Mouse (Mus musculus) hindbrain, embryonic 16.5 days (tissue): Measurements from ENCODE around the gene C8g. TPM values are rescaled to one million over a fixed set of nuclear protein-coding genes. Genes with fewer than 3 reads are reported as not detected.

Experiments used
- ATAC-seq: fragments of 200-750 bp; cut with Nextera tagmentation; 2 replicates; pipeline ENCODE4 v1.8.0; 2017; ENCODE audit warnings: moderate TSS enrichment, moderate library complexity
- H3K27ac ChIP-seq: fragments of 300-500 bp; sonication (generic); 2 replicates; pipeline ENCODE4 v1.5.1; 2014; ENCODE audit warnings: low read depth, mild to moderate bottlenecking, control low read depth, low read length, moderate library complexity
- H3K27me3 ChIP-seq: fragments of 300-500 bp; sonication (generic); replicated peaks from 2 replicates; pipeline ENCODE4 v1.6.1; 2014; ENCODE audit warnings: low read length; ENCODE audit not compliant: control insufficient read depth, insufficient read depth
- H3K36me3 ChIP-seq: fragments of 300-500 bp; sonication (generic); 2 replicates; pipeline ENCODE4 v1.6.1; 2014; ENCODE audit warnings: mild to moderate bottlenecking, low read length, moderate library complexity, mixed read lengths; ENCODE audit not compliant: control insufficient read depth, insufficient read depth
- H3K4me1 ChIP-seq: fragments of 300-500 bp; sonication (generic); 2 replicates; pipeline ENCODE4 v1.6.1; 2014; ENCODE audit warnings: low read depth, low read length; ENCODE audit not compliant: control insufficient read depth, insufficient read depth
- H3K4me2 ChIP-seq: fragments of 300-500 bp; sonication (generic); 2 replicates; pipeline ENCODE4 v1.6.1; 2014; ENCODE audit warnings: mild to moderate bottlenecking, low read length, control low read depth, moderate library complexity
- H3K4me3 ChIP-seq: fragments of 300-500 bp; sonication (generic); 2 replicates; pipeline ENCODE4 v1.5.1; 2014; ENCODE audit warnings: mild to moderate bottlenecking, low read length, control low read depth, moderate library complexity
- H3K9ac ChIP-seq: fragments of 300-500 bp; sonication (generic); 2 replicates; pipeline ENCODE4 v1.6.1; 2014; ENCODE audit warnings: low read depth, mild to moderate bottlenecking, control low read depth, low read length, moderate library complexity
- H3K9me3 ChIP-seq: fragments of 300-500 bp; sonication (generic); 2 replicates; pipeline ENCODE4 v1.6.1; 2014; ENCODE audit warnings: mild to moderate bottlenecking, low read length, moderate library complexity; ENCODE audit not compliant: control insufficient read depth
- WGBS: fragments of 180-500 bp; shearing (Covaris S2); extraction: QIAGEN DNeasy Blood & Tissue Kit; methylation state at CpG from one replicate; pipeline ENCODE4 v1.1.7; 2014; 5-methylcytosine and 5-hydroxymethylcytosine counted together
- polyA plus RNA-seq: library from polyadenylated mRNA; unstranded; fragments of >200 nt; fragmentation: Nextera tagmentation; extraction: Ambion mirVana; gene quantifications from 2 replicates; pipeline ENCODE4 v1.2.1, GENCODE M21; 2015

Gene C8g
- polyA plus RNA-seq, 1 experiment from 2014 or later: 6.1 TPM

DNA sequence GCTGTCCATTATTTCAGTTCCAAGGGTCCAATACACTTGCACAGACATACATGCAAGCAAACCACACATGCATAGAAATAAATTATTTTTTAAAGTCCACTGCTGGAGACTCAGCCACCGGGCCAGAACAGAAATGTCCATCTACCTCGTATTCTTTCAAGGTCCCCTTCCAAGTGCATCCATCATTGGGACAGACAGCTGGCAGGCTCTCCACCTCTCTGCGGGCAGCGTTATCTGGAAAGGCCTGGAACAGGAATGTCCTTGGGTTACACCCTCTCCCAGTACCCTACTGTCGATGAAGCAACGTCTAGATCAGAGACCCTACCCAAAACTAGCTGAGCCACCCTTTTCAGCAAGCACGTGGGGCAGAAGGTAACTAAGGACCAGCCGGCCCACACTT, 35.0 kb upstream of the C8g start:
- no peaks in the 10 kb centered on the region for H3K27me3 ChIP-seq
- ATAC-seq: no peak
- WGBS: 92% methylated on average over 8 of the region's 8 CpGs

DNA sequence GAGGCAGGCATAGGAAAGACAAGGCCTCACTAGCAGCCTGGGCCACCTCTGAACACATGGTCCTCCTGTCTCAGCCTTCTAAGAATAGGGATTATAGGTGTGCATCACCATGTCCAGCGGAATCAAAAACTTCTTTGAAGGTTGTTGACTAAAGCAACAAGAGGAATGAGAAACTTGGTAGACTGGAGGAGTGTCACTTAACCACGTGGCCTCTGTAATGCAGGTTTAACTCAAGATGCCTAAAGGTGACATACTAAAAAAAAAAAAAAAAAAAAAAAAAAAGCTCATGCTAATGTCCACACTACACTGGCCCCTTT, 33.3 kb upstream of the C8g start:
- Histone ChIP-seq H3K9ac (no peak overlapping the region), H3K27me3 (no peaks in the 10 kb centered on the region), H3K27ac (no peak overlapping the region), H3K4me3 (no peak overlapping the region), H3K9me3 (no peaks in the 10 kb centered on the region), H3K4me2 (no peak overlapping the region), H3K4me1 (no peaks in the 10 kb centered on the region), H3K36me3 (peaks cover 2% of the 10 kb centered on the region; the same call in 1 of the 2 replicates)
- WGBS: 97% methylated on average over 2 of the region's 2 CpGs
- ATAC-seq: no peak

More for the DNA sequence above, 35.0 kb upstream of the C8g start:
- Histone ChIP-seq H3K4me1 (no peaks in the 10 kb centered on the region), H3K4me2 (no peak overlapping the region), H3K9me3 (no peaks in the 10 kb centered on the region), H3K36me3 (no peaks in the 10 kb centered on the region), H3K4me3 (no peak overlapping the region), H3K9ac (no peak overlapping the region), H3K27ac (no peak overlapping the region)

DNA sequence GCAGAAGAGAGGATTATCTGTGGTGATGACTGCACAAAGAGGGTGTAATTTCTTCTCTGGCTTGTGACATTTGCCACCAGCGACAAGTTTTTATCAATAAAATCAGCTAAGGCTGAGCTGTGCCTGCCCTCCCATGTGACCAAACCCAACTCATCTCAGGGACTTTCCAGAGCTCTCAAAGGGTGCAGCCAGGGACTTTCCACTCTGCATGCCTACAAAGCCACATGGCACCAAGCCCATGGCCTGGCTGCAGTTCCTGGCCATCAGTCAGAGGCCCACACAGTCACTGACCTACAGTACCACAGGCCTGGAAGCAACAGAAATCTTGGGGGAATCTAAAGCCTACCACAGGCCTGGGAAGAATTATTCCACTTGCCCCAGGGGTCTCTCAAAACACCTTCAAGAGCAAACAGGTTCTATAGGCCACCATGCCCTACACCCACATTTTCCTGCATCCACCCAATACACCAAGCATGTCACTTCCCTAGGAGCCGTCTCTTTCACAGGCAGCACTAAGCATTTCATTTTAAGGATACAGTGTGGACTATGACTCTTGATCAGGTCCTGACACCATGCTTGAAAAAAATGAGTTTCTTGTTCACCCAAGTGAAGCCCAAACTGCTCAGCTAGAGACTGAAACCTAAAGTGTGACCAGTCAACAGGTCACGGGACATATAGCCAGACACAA, 32.8 kb upstream of the C8g start:
- Histone ChIP-seq H3K4me3 (no peak overlapping the region), H3K9ac (no peak overlapping the region), H3K4me2 (no peak overlapping the region), H3K36me3 (peaks cover 4% of the 10 kb centered on the region; the same call in 1 of the 2 replicates), H3K27me3 (no peaks in the 10 kb centered on the region), H3K27ac (no peak overlapping the region), H3K9me3 (no peaks in the 10 kb centered on the region), H3K4me1 (no peaks in the 10 kb centered on the region)
- WGBS: 96% methylated on average over 3 of the region's 3 CpGs
- ATAC-seq: peak; percentile 70; the same call in 1 of the 2 replicates

DNA sequence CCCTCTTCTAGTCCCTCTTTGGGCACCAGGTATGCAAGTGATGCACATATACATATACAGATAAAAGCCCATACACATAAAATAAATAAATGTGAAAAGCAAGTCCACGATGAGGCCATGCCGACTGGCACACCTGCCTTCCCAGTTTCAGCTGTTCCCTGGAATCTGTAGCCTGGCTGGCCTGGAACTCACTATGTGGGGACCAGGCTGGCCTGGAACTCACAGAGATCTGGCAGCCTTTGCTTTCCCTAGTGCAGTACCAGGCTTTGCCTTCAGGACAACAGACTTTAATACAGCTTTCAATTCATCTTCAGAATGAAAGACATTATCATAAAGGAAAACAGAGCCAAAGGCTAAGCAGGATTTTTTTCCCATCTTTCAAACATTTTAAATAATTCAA, 32.2 kb upstream of the C8g start:
- WGBS: 92% methylated on average over 2 of the region's 2 CpGs
- Histone ChIP-seq H3K36me3 (peaks cover 5% of the 10 kb centered on the region; the same call in 1 of the 2 replicates), H3K27ac (no peak overlapping the region), H3K27me3 (no peaks in the 10 kb centered on the region), H3K4me3 (no peak overlapping the region), H3K9ac (no peak overlapping the region), H3K9me3 (no peaks in the 10 kb centered on the region), H3K4me1 (no peaks in the 10 kb centered on the region), H3K4me2 (no peak overlapping the region)
- ATAC-seq: no peak

DNA sequence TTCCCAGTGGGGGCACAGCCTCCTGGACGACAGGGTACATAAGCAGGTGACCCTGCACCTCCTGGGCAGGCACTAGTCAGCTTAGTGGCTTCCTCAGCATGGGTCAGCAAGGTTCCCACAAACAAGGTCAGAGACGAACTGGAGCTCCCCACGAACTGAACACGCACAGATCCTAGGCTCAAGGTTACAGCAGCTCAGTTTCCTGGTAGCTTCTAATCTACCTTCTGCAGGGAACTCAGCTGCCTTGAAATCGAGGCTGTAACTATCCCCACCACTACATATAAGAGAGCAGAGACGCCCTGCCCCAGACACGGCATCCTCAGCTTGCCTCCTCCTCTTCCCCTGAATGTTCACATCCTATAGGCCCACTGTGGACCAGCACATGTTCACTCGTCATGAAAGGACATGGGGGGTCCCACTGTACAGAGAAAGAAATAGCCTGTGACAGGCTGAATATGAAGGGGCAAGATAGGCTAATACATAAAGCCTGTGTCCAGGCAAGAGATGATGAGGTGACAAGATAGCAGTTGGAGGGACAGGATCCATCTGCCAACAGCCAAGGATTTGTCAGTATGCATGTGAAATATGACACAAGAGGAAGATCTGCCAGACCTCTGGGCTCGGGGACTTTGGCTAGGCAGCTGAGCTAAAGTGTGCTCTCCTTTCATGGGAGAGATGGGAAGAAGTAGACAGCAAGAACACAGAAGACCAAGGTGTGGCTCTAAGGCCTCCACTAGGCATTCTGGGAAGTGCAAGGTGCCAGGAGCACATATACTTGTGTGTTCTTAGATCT, 25.2 kb upstream of the C8g start:
- Histone ChIP-seq H3K9ac (no peak overlapping the region), H3K4me3 (no peak overlapping the region), H3K4me2 (no peak overlapping the region), H3K4me1 (no peaks in the 10 kb centered on the region), H3K9me3 (no peaks in the 10 kb centered on the region), H3K27ac (no peak overlapping the region), H3K36me3 (peaks cover 26% of the 10 kb centered on the region), H3K27me3 (no peaks in the 10 kb centered on the region)
- ATAC-seq: no peak
- WGBS: 92% methylated on average over 9 of the region's 9 CpGs

DNA sequence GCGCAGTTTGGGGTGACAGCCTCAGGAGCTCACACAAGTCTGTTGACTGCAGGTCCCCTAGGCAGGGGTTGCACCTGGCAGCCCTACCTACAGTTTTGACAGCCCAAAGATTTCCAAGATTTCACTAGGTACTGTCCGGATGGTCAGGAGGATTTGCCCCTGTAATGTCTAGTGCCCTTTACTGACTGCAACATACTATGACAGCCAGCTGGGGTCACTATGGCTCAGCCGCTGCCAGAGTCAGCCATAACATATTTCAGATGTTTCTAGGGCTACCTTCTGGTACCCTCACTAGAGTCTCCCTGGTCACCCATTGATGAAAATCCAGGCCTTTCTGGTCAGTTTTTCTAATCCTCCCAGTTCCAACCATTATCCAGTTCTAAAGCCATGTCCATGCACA, 8.4 kb upstream of the C8g start:
- H3K9me3 ChIP-seq: no peaks in the 10 kb centered on the region
- 72% methylated on average over 3 of the region's 3 CpGs for WGBS
- no peaks in the 10 kb centered on the region for H3K4me1 ChIP-seq
- no peak overlapping the region for H3K4me2 ChIP-seq
- no peak for ATAC-seq
- no peak overlapping the region for H3K27ac ChIP-seq
- peaks cover 11% of the 10 kb centered on the region for H3K36me3 ChIP-seq
- no peak overlapping the region for H3K9ac ChIP-seq
- no peak overlapping the region for H3K4me3 ChIP-seq
- H3K27me3 ChIP-seq: no peaks in the 10 kb centered on the region

DNA sequence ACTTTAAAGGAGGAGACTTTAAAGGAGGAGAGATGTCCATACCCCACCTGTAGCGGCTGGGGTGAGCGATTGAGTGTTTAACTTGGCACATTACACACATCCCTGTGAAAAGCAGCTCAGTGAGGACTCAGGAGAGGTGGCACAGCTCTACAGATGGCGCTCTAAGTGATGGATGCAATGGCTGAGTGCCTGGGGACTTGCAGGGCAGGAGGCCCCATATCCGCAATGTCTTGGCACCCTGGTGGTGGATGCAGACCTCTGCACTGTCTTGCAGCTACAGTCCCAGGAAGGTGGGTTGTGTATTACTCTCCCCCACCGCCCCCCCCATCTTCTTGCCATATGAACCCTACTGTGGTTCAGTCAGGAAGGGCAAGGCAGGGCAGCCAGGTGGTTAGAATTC, 5.4 kb upstream of the C8g start:
- Histone ChIP-seq H3K36me3 (peaks cover 22% of the 10 kb centered on the region), H3K27ac (no peak overlapping the region), H3K4me1 (peaks cover 3% of the 10 kb centered on the region), H3K27me3 (no peaks in the 10 kb centered on the region), H3K9ac (no peak overlapping the region), H3K4me3 (no peak overlapping the region), H3K9me3 (no peaks in the 10 kb centered on the region), H3K4me2 (no peak overlapping the region)
- 35% methylated on average over 5 of the region's 5 CpGs for WGBS
- ATAC-seq: no peak

DNA sequence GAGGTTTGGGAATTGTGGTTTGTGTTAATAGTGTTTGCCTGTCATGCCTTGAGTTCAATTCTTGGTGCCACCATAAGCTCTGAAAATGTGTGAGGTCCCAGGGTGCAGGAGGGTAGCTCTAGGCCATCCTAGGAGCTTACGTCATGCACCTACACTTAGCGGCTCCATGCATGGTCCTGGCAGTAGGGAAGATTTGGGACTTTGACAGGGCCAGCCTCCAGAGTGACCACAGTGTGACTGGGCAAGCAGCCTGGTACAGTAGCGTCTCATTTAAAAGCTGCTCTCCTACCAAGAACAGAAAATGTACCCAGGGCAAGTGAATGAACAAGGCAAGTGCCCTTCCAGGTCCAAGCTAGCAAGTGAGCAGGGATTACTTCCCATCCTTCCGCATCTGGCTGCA, 4.3 kb upstream of the C8g start:
- no peak overlapping the region for H3K27ac ChIP-seq
- H3K4me3 ChIP-seq: no peak overlapping the region
- no peak for ATAC-seq
- peaks cover 22% of the 10 kb centered on the region for H3K36me3 ChIP-seq
- peaks cover 10% of the 10 kb centered on the region for H3K4me1 ChIP-seq
- WGBS: 97% methylated on average over 4 of the region's 4 CpGs
- H3K27me3 ChIP-seq: no peaks in the 10 kb centered on the region
- no peak overlapping the region for H3K9ac ChIP-seq
- H3K4me2 ChIP-seq: no peak overlapping the region
- no peaks in the 10 kb centered on the region for H3K9me3 ChIP-seq

DNA sequence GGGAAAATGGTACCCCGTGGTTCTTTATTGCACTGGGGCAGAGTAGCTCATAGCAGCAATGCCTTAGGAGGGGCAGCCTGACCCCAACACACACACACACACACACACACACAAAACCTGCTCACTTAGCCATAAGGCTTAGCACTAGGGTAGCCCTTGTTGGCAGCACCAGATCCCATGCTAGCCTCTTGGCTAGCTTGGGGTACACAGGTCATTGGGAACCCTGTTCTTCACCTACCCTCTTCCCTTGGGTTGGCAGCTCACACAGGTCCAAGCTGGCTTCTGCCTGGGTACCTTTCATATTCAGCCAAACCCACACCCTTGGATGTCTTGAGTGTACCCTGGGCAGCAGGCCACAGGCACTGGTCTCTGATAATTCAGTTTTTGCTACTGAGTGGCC, 3.5 kb upstream of the C8g start:
- no peak overlapping the region for H3K4me2 ChIP-seq
- H3K9ac ChIP-seq: no peak overlapping the region
- no peaks in the 10 kb centered on the region for H3K27me3 ChIP-seq
- 89% methylated on average over 1 of the region's 1 CpGs for WGBS
- H3K27ac ChIP-seq: no peak overlapping the region
- no peak overlapping the region for H3K4me3 ChIP-seq
- no peak for ATAC-seq
- no peaks in the 10 kb centered on the region for H3K9me3 ChIP-seq
- peaks cover 22% of the 10 kb centered on the region for H3K36me3 ChIP-seq
- H3K4me1 ChIP-seq: peaks cover 13% of the 10 kb centered on the region
